In genomic region chr4:101496534-101497237, GRCm38 (mm10) we compare ENCODE assay signal across 10 mouse cellular contexts. TPM values are rescaled to one million over a fixed set of nuclear protein-coding genes. Genes with fewer than 3 reads are reported as not detected.
A peak's percentile ranks its signal among the peaks of the same experiment; 100 is the strongest.
DNase-seq lines count a peak whose midpoint lies in the region; ATAC-seq and TF ChIP-seq lines count a peak whose summit lies in the region.
"Had no signal": no experiment of that assay in that cellular context is flagged by ENCODE, and none has a peak within 500 bp of the region (broad histone marks: within the 10 kb centered on the region; RNA-seq: fewer than 3 reads in every experiment).

TSS of gene Dnajc6 (plus strand) at chr4:101496648.

- TF ChIP-seq EP300 in heart, adult 2 months (IDR thresholded peaks at IDR 0.05; ENCODE audit: insufficient read depth, low read depth, low read length), result no peak

- H3K9me3 ChIP-seq in embryonic facial prominence, embryonic 10.5 days, result no peaks in the 10 kb centered on the region
- H3K9me3 ChIP-seq in midbrain, embryonic 13.5 days, result no peaks in the 10 kb centered on the region

- H3K27me3 ChIP-seq in heart, adult 2 months (ENCODE audit: control insufficient read depth, insufficient read depth, low read length), result peaks cover 5% of the 10 kb centered on the region
- H3K27me3 ChIP-seq in embryonic facial prominence, embryonic 10.5 days (replicated peaks; ENCODE audit: low read depth, poor library complexity, severe bottlenecking), result peaks cover 70% of the 10 kb centered on the region
- peaks cover 42% of the 10 kb centered on the region for H3K27me3 ChIP-seq in midbrain, embryonic 13.5 days

- no peaks in the 10 kb centered on the region for H3K36me3 ChIP-seq in heart, adult 2 months (ENCODE audit: control insufficient read depth, insufficient read depth, low read length)
- no peaks in the 10 kb centered on the region for H3K36me3 ChIP-seq in embryonic facial prominence, embryonic 10.5 days (replicated peaks)
- H3K36me3 ChIP-seq in midbrain, embryonic 13.5 days, result no peaks in the 10 kb centered on the region
- H3K36me3 ChIP-seq: G1E had no signal

- peak within 1 kb of the TSS; percentile 44 for H3K4me3 ChIP-seq in heart, adult 2 months
- peak within 1 kb of the TSS; percentile 76 for H3K4me3 ChIP-seq in embryonic facial prominence, embryonic 10.5 days
- H3K4me3 ChIP-seq in midbrain, embryonic 13.5 days (replicated peaks), result peak within 1 kb of the TSS; percentile 68

- TF ChIP-seq POLR2A in heart, adult 2 months (IDR thresholded peaks at IDR 0.05; ENCODE audit: insufficient read depth, low read depth, low read length), result no peak

- TF ChIP-seq CTCF in heart, adult 2 months (IDR thresholded peaks at IDR 0.05), result no peak

- peak; percentile 12 to 32 for DNase-seq in heart, adult 2 months
- no peak for DNase-seq in heart, adult 8-10 months (ENCODE audit: low spot score)
- peak; percentile 42 for DNase-seq in Muller cell, postnatal 12 days (ENCODE audit: inconsistent ontology term)
- peak; percentile 68 for DNase-seq in embryonic facial prominence, embryonic 10.5 days (ENCODE audit: low spot score)
- DNase-seq in left cerebral cortex, postnatal 25 days (ENCODE audit: low spot score in 2 of 2), result no peak
- peak; percentile 27 for DNase-seq in yolk sac, embryonic 10.5 days (ENCODE audit: low spot score)

- peak; percentile 63 to 75 for ATAC-seq in hematopoietic stem cell, adult 5-6 weeks (replicated peaks in 1 of 2; ENCODE audit: insufficient read depth in 1 of 2, low FRiP score in 2 of 2, low TSS enrichment in 1 of 2, low read depth in 1 of 2, poor library complexity in 2 of 2, severe bottlenecking in 2 of 2)
- ATAC-seq in midbrain, embryonic 13.5 days, result peak; percentile 78

- no peaks in the 10 kb centered on the region for H3K4me1 ChIP-seq in heart, adult 2 months (ENCODE audit: control insufficient read depth, insufficient read depth, low read length)
- H3K4me1 ChIP-seq in embryonic facial prominence, embryonic 10.5 days, result peaks cover 26% of the 10 kb centered on the region
- peaks cover 10% of the 10 kb centered on the region for H3K4me1 ChIP-seq in midbrain, embryonic 13.5 days (replicated peaks)

- H3K27ac ChIP-seq in heart, adult 2 months, result no peak within 1 kb of the TSS
- peak within 1 kb of the TSS; percentile 54 for H3K27ac ChIP-seq in embryonic facial prominence, embryonic 10.5 days (replicated peaks)
- H3K27ac ChIP-seq in midbrain, embryonic 13.5 days, result no peak within 1 kb of the TSS
- H3K27ac ChIP-seq: macrophage had no signal

- H3K9ac ChIP-seq in heart, adult 2 months (ENCODE audit: low read depth, low read length), result peak within 1 kb of the TSS; percentile 59
- peak within 1 kb of the TSS; percentile 74 for H3K9ac ChIP-seq in midbrain, embryonic 13.5 days (replicated peaks)

- intact Hi-C loops in heart, adult 2 months (cut with DNase I), result no loop called here
- intact Hi-C loops in left cerebral cortex, postnatal 25 days (cut with DNase I), result no loop called here

- peak within 1 kb of the TSS; percentile 97 for H3K4me2 ChIP-seq in midbrain, embryonic 13.5 days (replicated peaks)

- under 1% methylated on average over 57 of the region's 57 CpGs for WGBS in heart, adult 2 months
- under 1% methylated on average over 57 of the region's 57 CpGs for WGBS in embryonic facial prominence, embryonic 10.5 days
- WGBS in midbrain, embryonic 13.5 days, result under 1% methylated on average over 54 of the region's 57 CpGs

- no peaks in the 10 kb centered on the region for H3K79me2 ChIP-seq in heart, adult 2 months (replicated peaks; ENCODE audit: control insufficient read depth, insufficient read depth, low read length)

RNA-seq across cellular contexts. Expression of gene Dnajc6, which starts in this region (rescaled TPM):
- total RNA-seq in heart, adult 2 months (2021), result under 1 TPM; 0.29 to 0.41 TPM
- 0.35 and 1.2 TPM in 2 replicates for polyA plus RNA-seq in heart, adult 2 months (2012; rRNA removed)
- total RNA-seq in heart, adult 8-10 months (2022), result under 1 TPM; 0.32 to 0.87 (median 0.61) TPM
- polyA plus RNA-seq in embryonic facial prominence, embryonic 10.5 days (2016; fragmentation: Nextera tagmentation; extraction: Ambion mirVana), result 1.5 and 1.6 TPM in 2 replicates
- 42.5 and 48.3 TPM in 2 replicates for total RNA-seq in hematopoietic stem cell, adult 5-6 weeks (2017)
- 100 to 1,000 TPM; 306 to 342 TPM for total RNA-seq in left cerebral cortex, postnatal 25 days (2021)
- 23.9 and 24.8 TPM in 2 replicates for polyA plus RNA-seq in midbrain, embryonic 13.5 days (2015; fragmentation: Nextera tagmentation; extraction: Ambion mirVana)
- polyA plus RNA-seq: G1E, macrophage had no signal

Comparison
In these comparisons a context has a peak if more than half of its experiments do, and no peak if none do; other contexts are left out.
1. RNA of gene Dnajc6 (total RNA-seq): 306 to 342 TPM in left cerebral cortex, postnatal 25 days and 42.5 to 48.3 TPM in hematopoietic stem cell, adult 5-6 weeks; 0.32 to 0.87 TPM in heart, adult 8-10 months and 0.29 to 0.41 TPM in heart, adult 2 months; every median in the first group is over 10 times any median in the second.
2. DNase-seq: peak in heart, adult 2 months (2 of 2), Muller cell, postnatal 12 days (single experiment), embryonic facial prominence, embryonic 10.5 days (single experiment) and yolk sac, embryonic 10.5 days (single experiment); none in heart, adult 8-10 months (single experiment) and left cerebral cortex, postnatal 25 days (0 of 2).
3. Peak in every context shown above with its lines, with median percentiles within 50 percentile points of each other: H3K4me3 ChIP-seq.